Mouse (Mus musculus): ENCODE data around the gene Nthl1. TPM values are rescaled to one million over a fixed set of nuclear protein-coding genes. Genes with fewer than 3 reads are reported as not detected.
"Not testable (repeated sequence)": the region's sequence is repeated elsewhere in the genome, so short reads cannot be mapped to it uniquely, and the experiment has no call there.

The Nthl1 gene
- total and polyA plus RNA-seq, 2 experiments from 2014 or later: 8.6 to 10.1 TPM

DNA sequence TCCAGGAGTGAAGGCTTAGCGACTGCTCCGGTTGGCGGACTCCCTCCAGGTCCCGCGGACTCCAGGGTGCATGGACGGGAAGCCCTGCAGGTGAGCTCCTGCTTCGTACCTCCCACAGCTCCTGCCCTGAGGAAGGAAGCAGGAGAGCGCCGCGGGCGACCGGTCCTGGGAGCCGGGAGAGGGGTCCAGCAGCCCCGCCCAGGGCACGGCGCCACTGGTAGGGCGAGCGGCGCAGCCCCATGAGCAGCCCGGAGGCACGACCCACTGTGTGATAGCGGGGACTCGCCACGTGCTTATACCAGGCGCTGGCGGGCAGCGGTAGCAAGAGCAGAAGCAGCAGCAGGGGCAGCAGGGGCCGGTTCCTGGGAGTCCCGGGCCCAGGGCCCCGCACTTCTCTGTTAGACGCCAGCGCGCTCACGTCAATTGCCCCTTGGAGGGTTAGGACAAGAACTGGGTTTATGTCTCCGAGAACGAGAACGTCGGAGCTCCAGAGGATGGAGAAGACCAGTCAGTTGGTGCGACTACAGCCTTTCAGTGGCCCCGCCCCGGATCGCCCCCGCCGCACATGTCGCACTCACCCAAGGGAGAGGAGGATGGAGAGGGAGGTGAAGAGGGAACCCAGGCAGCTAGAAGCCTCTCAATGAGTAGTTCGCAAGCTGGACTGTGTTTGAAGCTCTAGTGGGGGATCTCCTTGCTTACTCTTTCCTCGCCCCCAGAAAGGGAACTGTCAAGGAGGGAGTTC is 25.7 kb downstream of the Nthl1 start, which contains the start of gene Npw:
Npw (minus strand) TSS at position 441 of the 742 bp plus-strand sequence.
- no peak within 1 kb of the TSS for H3K27ac ChIP-seq (ENCODE audit: low read depth, low read length)
- H3K36me3 ChIP-seq (ENCODE audit: insufficient read depth): no peaks in the 10 kb centered on the region
- peak within 1 kb of the TSS; percentile 26 for H3K4me3 ChIP-seq (ENCODE audit: low read depth, low read length)
- DNase-seq: no peak
- 5% methylated on average over 47 of the region's 47 CpGs for WGBS
- H3K9me3 ChIP-seq (ENCODE audit: low read length): no peaks in the 10 kb centered on the region
- H3K9ac ChIP-seq: no peak within 1 kb of the TSS
- ATAC-seq: peak; percentile 51
- H3K27me3 ChIP-seq (ENCODE audit: insufficient read depth, low read length): peaks cover 29% of the 10 kb centered on the region
- TF ChIP-seq CTCF (IDR thresholded peaks at IDR 0.05; ENCODE audit: low read depth): no peak
- H3K4me1 ChIP-seq (ENCODE audit: insufficient read depth): peaks cover 6% of the 10 kb centered on the region; the same call in 1 of the 2 replicates
- peak within 1 kb of the TSS; percentile 46 for H3K4me2 ChIP-seq (ENCODE audit: low read depth)

DNA sequence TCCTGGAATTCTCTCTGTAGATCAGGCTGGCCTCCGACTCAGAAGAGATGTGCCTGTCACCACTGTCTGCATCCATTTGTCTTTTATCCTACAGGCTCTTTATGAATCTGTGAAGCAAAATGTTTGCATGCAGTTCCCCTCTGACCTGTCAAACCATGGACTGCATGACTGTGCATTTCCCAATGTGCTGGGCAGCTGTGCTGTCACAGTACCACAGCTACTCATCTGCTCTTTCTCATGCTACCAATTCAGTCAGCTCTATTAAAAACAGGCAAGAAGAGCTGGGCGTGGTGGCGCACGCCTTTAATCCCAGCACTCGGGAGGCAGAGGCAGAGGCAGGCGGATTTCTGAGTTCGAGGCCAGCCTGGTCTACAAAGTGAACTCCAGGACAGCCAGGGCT is 34.5 kb downstream of the Nthl1 start:
- H3K4me2 ChIP-seq (ENCODE audit: low read depth); DNase-seq; H3K9me3 ChIP-seq (ENCODE audit: low read length); H3K27ac ChIP-seq (ENCODE audit: low read depth, low read length); H3K9ac ChIP-seq; H3K27me3 ChIP-seq (ENCODE audit: insufficient read depth, low read length); H3K4me3 ChIP-seq (ENCODE audit: low read depth, low read length); ATAC-seq; H3K36me3 ChIP-seq (ENCODE audit: insufficient read depth): not testable (repeated sequence)
- peaks cover 15% of the 10 kb centered on the region for H3K4me1 ChIP-seq (ENCODE audit: insufficient read depth)
- 65% methylated on average over 7 of the region's 7 CpGs for WGBS

DNA sequence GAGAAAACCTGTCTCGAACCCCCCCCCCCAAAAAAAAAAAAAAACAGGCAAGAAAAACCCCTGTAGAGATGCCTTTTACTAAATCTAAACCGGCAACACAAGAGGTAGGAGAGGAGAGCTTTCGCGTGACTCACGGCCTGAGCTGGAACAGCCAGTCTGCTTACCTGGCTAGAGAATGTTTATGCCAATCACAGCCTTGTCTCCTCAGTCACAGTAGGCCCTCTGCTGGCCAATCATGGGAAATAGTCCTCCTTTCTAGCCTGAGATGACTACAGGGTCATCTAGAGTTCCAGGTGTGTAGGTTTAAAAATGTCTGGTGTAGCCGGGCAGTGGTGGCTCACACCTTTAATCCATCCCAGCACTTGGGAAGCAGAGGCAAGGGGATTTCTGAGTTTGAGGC is 34.9 kb downstream of the Nthl1 start:
- H3K4me1 ChIP-seq (ENCODE audit: insufficient read depth): peaks cover 15% of the 10 kb centered on the region
- no peak overlapping the region for H3K9ac ChIP-seq
- peak; percentile 67 for TF ChIP-seq CTCF (IDR thresholded peaks at IDR 0.05; ENCODE audit: low read depth)
- no peak overlapping the region for H3K27ac ChIP-seq (ENCODE audit: low read depth, low read length)
- H3K9me3 ChIP-seq (ENCODE audit: low read length): no peaks in the 10 kb centered on the region
- H3K36me3 ChIP-seq (ENCODE audit: insufficient read depth): no peaks in the 10 kb centered on the region
- ATAC-seq (no peak), DNase-seq (no peak)
- H3K4me3 ChIP-seq (ENCODE audit: low read depth, low read length): no peak overlapping the region
- H3K4me2 ChIP-seq (ENCODE audit: low read depth): no peak overlapping the region
- H3K27me3 ChIP-seq (ENCODE audit: insufficient read depth, low read length): no peaks in the 10 kb centered on the region
- WGBS: 20% methylated on average over 6 of the region's 6 CpGs

DNA sequence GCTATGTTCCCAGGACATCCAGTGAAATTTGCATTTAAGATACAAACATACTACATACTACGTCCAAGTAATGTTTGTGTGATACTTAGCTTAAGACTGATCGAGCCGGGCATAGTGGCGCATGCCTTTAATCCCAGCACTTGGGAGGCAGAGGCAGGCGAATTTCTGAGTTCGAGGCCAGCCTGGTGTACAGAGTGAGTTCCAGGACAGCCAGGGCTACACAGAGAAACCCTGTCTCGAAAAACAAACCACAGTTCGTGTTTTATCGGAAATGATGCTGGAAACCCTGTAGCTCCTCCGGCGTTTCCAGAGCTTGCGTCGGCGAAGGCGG is 36.7 kb downstream of the Nthl1 start:
- not testable (repeated sequence) for H3K9me3 ChIP-seq (ENCODE audit: low read length); H3K27me3 ChIP-seq (ENCODE audit: insufficient read depth, low read length); DNase-seq; H3K36me3 ChIP-seq (ENCODE audit: insufficient read depth); ATAC-seq
- 11% methylated on average over 15 of the region's 15 CpGs for WGBS
- Histone ChIP-seq H3K9ac (peak overlapping the region; percentile 97), H3K4me3 (ENCODE audit: low read depth, low read length) (peak overlapping the region; percentile 99), H3K4me1 (ENCODE audit: insufficient read depth) (peaks cover 15% of the 10 kb centered on the region), H3K27ac (ENCODE audit: low read depth, low read length) (peak overlapping the region; percentile 88), H3K4me2 (ENCODE audit: low read depth) (peak overlapping the region; percentile 67)

DNA sequence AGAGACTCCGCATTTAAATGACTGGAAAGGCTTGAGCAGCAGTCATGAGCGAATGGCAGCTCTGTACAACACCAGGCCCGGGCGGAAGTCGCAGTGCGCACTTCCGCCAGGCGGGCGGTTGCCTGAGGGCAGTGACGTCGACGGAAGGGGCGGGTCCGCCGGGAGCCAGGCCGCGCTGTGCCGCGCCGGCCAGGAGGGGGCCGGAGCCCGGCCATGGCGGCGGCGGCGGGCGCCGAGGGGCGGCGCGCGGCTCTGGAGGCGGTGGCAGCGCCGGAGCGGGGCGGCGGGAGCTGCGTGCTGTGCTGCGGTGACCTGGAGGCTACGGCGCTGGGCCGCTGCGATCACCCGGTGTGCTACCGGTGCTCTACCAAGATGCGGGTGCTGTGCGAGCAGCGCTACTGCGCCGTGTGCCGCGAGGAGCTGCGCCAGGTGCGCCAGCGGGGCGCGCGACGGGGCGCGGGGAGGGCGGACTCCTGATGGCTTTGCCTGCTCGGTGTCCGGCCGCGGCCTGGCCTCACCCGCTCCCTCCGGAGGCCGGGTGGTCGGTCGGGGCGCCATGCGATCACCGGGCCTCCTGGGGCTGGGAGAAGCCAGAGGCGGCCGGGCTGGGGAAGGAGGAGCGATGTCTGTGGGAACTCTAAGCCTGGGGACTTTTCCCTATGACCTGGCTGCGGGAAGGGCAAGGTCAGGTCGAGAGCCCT is 37.2 kb downstream of the Nthl1 start, which contains the start of gene Zfp598:
Zfp598 (plus strand) TSS at position 143 of the 701 bp plus-strand sequence.
- TF ChIP-seq CTCF (IDR thresholded peaks at IDR 0.05; ENCODE audit: low read depth): peak; percentile 14; the same call in 1 of the 2 replicates

DNA sequence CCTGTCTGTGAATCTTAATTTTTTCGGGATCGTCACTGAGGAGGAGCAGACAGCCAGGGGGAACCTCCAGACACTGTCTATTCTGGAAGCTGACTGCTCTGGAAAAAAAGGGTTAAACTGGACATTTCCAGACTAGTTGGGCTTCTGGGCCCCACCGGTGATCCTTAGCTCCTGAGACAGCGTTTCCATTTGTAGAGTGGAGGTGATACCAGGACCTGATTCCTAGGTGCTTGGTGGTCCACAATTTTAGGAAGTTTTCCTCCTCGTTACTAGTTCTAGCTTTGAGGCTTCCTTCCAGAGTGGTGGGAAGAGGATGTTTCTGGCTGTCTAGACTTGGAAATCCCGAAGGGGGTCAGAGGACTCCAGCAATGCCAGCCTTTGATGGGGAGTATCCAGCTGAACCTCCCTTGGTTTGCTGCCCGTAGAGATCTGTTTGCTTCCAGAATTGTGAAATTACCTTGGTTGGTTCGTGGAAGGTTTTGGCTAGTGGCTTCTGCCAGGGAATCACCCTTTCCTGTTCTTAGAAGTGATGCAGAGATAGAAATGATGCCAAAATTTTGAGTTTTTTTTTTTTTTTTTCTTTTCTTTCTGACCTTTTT is 37.9 kb downstream of the Nthl1 start:
- H3K36me3 ChIP-seq (ENCODE audit: insufficient read depth): no peaks in the 10 kb centered on the region
- DNase-seq: no peak
- WGBS: 8% methylated on average over 8 of the region's 8 CpGs

More for the DNA sequence above, 37.2 kb downstream of the Nthl1 start, which contains the start of gene Zfp598:
- peak within 1 kb of the TSS; percentile 97 for H3K9ac ChIP-seq
- peak within 1 kb of the TSS; percentile 67 for H3K4me2 ChIP-seq (ENCODE audit: low read depth)
- H3K36me3 ChIP-seq (ENCODE audit: insufficient read depth): no peaks in the 10 kb centered on the region
- H3K4me1 ChIP-seq (ENCODE audit: insufficient read depth): peaks cover 15% of the 10 kb centered on the region
- H3K27ac ChIP-seq (ENCODE audit: low read depth, low read length): peak within 1 kb of the TSS; percentile 88
- H3K27me3 ChIP-seq (ENCODE audit: insufficient read depth, low read length): no peaks in the 10 kb centered on the region
- WGBS: 2% methylated on average over 63 of the region's 80 CpGs
- H3K9me3 ChIP-seq (ENCODE audit: low read length): no peaks in the 10 kb centered on the region
- DNase-seq (peak; percentile 97), ATAC-seq (peak; percentile 100)
- H3K4me3 ChIP-seq (ENCODE audit: low read depth, low read length): peak within 1 kb of the TSS; percentile 99

More for the DNA sequence above, 37.9 kb downstream of the Nthl1 start:
- Histone ChIP-seq H3K27ac (ENCODE audit: low read depth, low read length) (peak overlapping the region; percentile 88; the same call in 1 of the 2 replicates), H3K4me2 (ENCODE audit: low read depth) (peak overlapping the region; percentile 67), H3K27me3 (ENCODE audit: insufficient read depth, low read length) (no peaks in the 10 kb centered on the region), H3K9ac (peak overlapping the region; percentile 97), H3K4me1 (ENCODE audit: insufficient read depth) (peaks cover 15% of the 10 kb centered on the region), H3K9me3 (ENCODE audit: low read length) (no peaks in the 10 kb centered on the region), H3K4me3 (ENCODE audit: low read depth, low read length) (peak overlapping the region; percentile 99)
- ATAC-seq: no peak
- no peak for TF ChIP-seq CTCF (IDR thresholded peaks at IDR 0.05; ENCODE audit: low read depth)
